Mouse (Mus musculus) cerebellum, adult 11 months (tissue): Measurements from ENCODE around the gene Bricd5.
A peak's percentile ranks its signal among the peaks of the same experiment; 100 is the strongest.

Experiments used
- DNase-seq: peaks from one replicate; pipeline ENCODE4 v3.0.0; 2022

Gene Bricd5

GRCm38 (mm10) chr17:24463374-24464133 is 10.1 kb upstream of the Bricd5 start:
- no peak for DNase-seq

- DNase-seq = no peak
Observed at GRCm38 (mm10) chr17:24468636-24469246, 4.9 kb upstream of the Bricd5 start.

- no peak for DNase-seq
Observed at GRCm38 (mm10) chr17:24469336-24469909, 4.3 kb upstream of the Bricd5 start.

GRCm38 (mm10) chr17:24469910-24470602 is 3.6 kb upstream of the Bricd5 start, which contains the start of the genes E4f1 and Pgp:
TSS of gene E4f1 (minus strand) at chr17:24470313.
TSS of gene Pgp (plus strand) at chr17:24470392.
- DNase-seq = peak; percentile 100

GRCm38 (mm10) chr17:24470701-24471527 is 2.8 kb upstream of the Bricd5 start:
- peak; percentile 53 for DNase-seq

GRCm38 (mm10) chr17:24472512-24472911 is 1.2 kb upstream of the Bricd5 start:
- DNase-seq = peak; percentile 62

- peak; percentile 35 for DNase-seq
Observed at GRCm38 (mm10) chr17:24474557-24474956, 873 bp downstream of the Bricd5 start.

GRCm38 (mm10) chr17:24475586-24475985 is 1.9 kb downstream of the Bricd5 start:
- DNase-seq = no peak

- DNase-seq = no peak
Observed at GRCm38 (mm10) chr17:24476022-24476776, 2.5 kb downstream of the Bricd5 start.

- peak; percentile 42 for DNase-seq
Observed at GRCm38 (mm10) chr17:24477053-24477984, 3.6 kb downstream of the Bricd5 start.

- peak; percentile 48 for DNase-seq
Observed at GRCm38 (mm10) chr17:24477985-24478600, 4.4 kb downstream of the Bricd5 start.

- DNase-seq = peak; percentile 98
Observed at GRCm38 (mm10) chr17:24478663-24479380, 5.1 kb downstream of the Bricd5 start, which contains the start of gene Mlst8. TSS of gene Mlst8 (minus strand) at chr17:24479078.

- DNase-seq = no peak
Observed at GRCm38 (mm10) chr17:24479431-24479830, 5.7 kb downstream of the Bricd5 start.

GRCm38 (mm10) chr17:24480201-24480826 is 6.6 kb downstream of the Bricd5 start:
- no peak for DNase-seq

- no peak for DNase-seq
Observed at GRCm38 (mm10) chr17:24481027-24481815, 7.5 kb downstream of the Bricd5 start.

GRCm38 (mm10) chr17:24483495-24483894 is 9.8 kb downstream of the Bricd5 start:
- no peak for DNase-seq

GRCm38 (mm10) chr17:24485090-24485860 is 11.6 kb downstream of the Bricd5 start:
- DNase-seq = peak; percentile 34
